In genomic region chr1:23919086-23919485, GRCm38 (mm10) we compare ENCODE assay signal across 24 mouse cellular contexts. TPM values are rescaled to one million over a fixed set of nuclear protein-coding genes. Genes with fewer than 3 reads are reported as not detected.
A peak's percentile ranks its signal among the peaks of the same experiment; 100 is the strongest.
DNase-seq lines count a peak whose midpoint lies in the region; ATAC-seq lines count a peak whose summit lies in the region.
"Had no signal": no experiment of that assay in that cellular context is flagged by ENCODE, and none has a peak within 500 bp of the region (broad histone marks: within the 10 kb centered on the region; RNA-seq: fewer than 3 reads in every experiment).

No protein-coding gene starts in this region.

- DNase-seq in adrenal gland, postnatal 14 days, result peak; percentile 27
- no peak for DNase-seq in adrenal gland, adult 8-10 months
- no peak for DNase-seq in heart, postnatal 4 days
- DNase-seq in adrenal gland, postnatal 36 days, result peak; percentile 7 to 46
- peak; percentile 21 to 31 for DNase-seq in cerebellum, postnatal 36 days
- no peak for DNase-seq in thymus, postnatal 36 days
- DNase-seq: gastrocnemius, postnatal 10 days; heart, postnatal 14 days; kidney, adult 18-20 months; kidney, postnatal 36 days; layer of hippocampus, postnatal 36 days; right cerebral cortex, postnatal 14 days had no signal

- no peaks in the 10 kb centered on the region for H3K36me3 ChIP-seq in heart, embryonic 13.5 days
- H3K36me3 ChIP-seq: kidney, embryonic 15.5 days; limb, embryonic 10.5 days; limb, embryonic 15.5 days; lung, embryonic 15.5 days; midbrain, embryonic 12.5 days; neural tube, embryonic 12.5 days had no signal

- no peak overlapping the region for H3K27ac ChIP-seq in heart, embryonic 13.5 days (replicated peaks)
- H3K27ac ChIP-seq: forebrain, embryonic 13.5 days; kidney, embryonic 15.5 days; limb, embryonic 10.5 days; limb, embryonic 15.5 days; liver, embryonic 14.5 days; lung, embryonic 15.5 days; midbrain, embryonic 12.5 days; neural tube, embryonic 12.5 days had no signal

- 50% methylated on average over 4 of the region's 4 CpGs for WGBS in heart, embryonic 13.5 days

- H3K27me3 ChIP-seq in heart, embryonic 13.5 days (replicated peaks), result no peaks in the 10 kb centered on the region
- H3K27me3 ChIP-seq: forebrain, embryonic 13.5 days; kidney, embryonic 15.5 days; limb, embryonic 15.5 days; lung, embryonic 15.5 days; midbrain, embryonic 12.5 days; neural tube, embryonic 12.5 days; Patski had no signal

- H3K9ac ChIP-seq in heart, embryonic 13.5 days, result no peak overlapping the region
- H3K9ac ChIP-seq: forebrain, embryonic 13.5 days; kidney, embryonic 15.5 days; limb, embryonic 15.5 days; lung, embryonic 15.5 days; midbrain, embryonic 12.5 days; neural tube, embryonic 12.5 days had no signal

- H3K4me1 ChIP-seq in heart, embryonic 13.5 days, result peaks cover 52% of the 10 kb centered on the region

- H3K4me2 ChIP-seq in heart, embryonic 13.5 days, result 0 out of 2 replicates have a peak overlapping the region, but pooled peaks have one; percentile 9
- H3K4me2 ChIP-seq: forebrain, embryonic 13.5 days; kidney, embryonic 15.5 days; limb, embryonic 15.5 days; lung, embryonic 15.5 days; midbrain, embryonic 12.5 days; neural tube, embryonic 12.5 days had no signal

- no peak overlapping the region for H3K4me3 ChIP-seq in heart, embryonic 13.5 days
- H3K4me3 ChIP-seq: forebrain, embryonic 13.5 days; kidney, embryonic 15.5 days; limb, embryonic 10.5 days; limb, embryonic 15.5 days; lung, embryonic 15.5 days; midbrain, embryonic 12.5 days; myocyte; neural tube, embryonic 12.5 days had no signal

- H3K9me3 ChIP-seq in heart, embryonic 13.5 days, result no peaks in the 10 kb centered on the region
- H3K9me3 ChIP-seq: forebrain, embryonic 13.5 days; kidney, embryonic 15.5 days; limb, embryonic 10.5 days; limb, embryonic 15.5 days; lung, embryonic 15.5 days; midbrain, embryonic 12.5 days; neural tube, embryonic 12.5 days had no signal

- ATAC-seq in heart, embryonic 13.5 days (ENCODE audit: extremely low read depth, insufficient number of reproducible peaks, low FRiP score, low TSS enrichment), result no peak
- ATAC-seq: forebrain, embryonic 13.5 days; hindbrain, embryonic 16.5 days; Patski had no signal

RNA-seq across cellular contexts. Expression of gene Smap1, which starts 3.0 kb away (rescaled TPM):
- 79.4 and 89.0 TPM in 2 replicates for total RNA-seq in adrenal gland, postnatal 14 days (2021)
- 10 to 100 TPM; 49.1 to 61.4 (median 52.3) TPM for total RNA-seq in adrenal gland, adult 8-10 months (2022)
- polyA plus RNA-seq in heart, embryonic 13.5 days (2015; fragmentation: Nextera tagmentation; extraction: Ambion mirVana), result 30.1 and 35.3 TPM in 2 replicates
- 10 to 100 TPM; 50.1 to 58.3 TPM for total RNA-seq in heart, postnatal 4 days (2021)
- 10 to 100 TPM; 60.6 to 74.5 TPM for total RNA-seq in adrenal gland, postnatal 36 days (2021)

Comparison
In these comparisons a context has a peak if more than half of its experiments do, and no peak if none do; other contexts are left out.
1. DNase-seq: peak in adrenal gland, postnatal 14 days (single experiment), adrenal gland, postnatal 36 days (2 of 2) and cerebellum, postnatal 36 days (2 of 2); none in adrenal gland, adult 8-10 months (single experiment), heart, postnatal 4 days (single experiment) and thymus, postnatal 36 days (0 of 2).